Mouse (Mus musculus) lung, postnatal 25 days (tissue): ENCODE results near the gene Parp3.

ENCODE experiments used
- DNase-seq: peaks from one replicate; pipeline ENCODE4 v3.0.0; 2022; ENCODE audit warnings: low spot score

Parp3 gene

DNA sequence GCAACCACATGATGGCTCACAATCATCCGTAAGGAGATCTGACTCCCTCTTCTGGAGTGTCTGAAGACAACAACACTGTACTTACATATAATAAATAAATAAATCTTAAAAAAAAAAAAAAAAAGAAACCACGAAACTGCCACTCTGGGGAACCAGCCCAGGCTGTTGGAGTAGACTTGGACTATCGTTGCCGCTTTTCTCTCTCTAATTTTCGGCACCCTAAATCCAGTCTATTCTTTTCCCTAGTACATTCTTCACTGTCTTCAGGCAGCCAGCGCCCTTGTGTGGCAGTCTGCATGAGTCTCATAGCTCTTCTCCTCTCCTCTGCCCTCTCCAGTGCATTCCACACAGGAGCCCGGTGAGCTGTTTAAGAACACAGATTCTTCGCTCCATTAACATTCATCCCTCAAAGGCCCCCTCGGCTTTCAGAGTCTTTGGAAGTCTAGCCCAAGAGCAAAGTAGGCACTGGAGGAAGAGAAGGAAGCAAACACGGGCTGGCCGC is 48.0 kb downstream of the Parp3 start:
- DNase-seq: peak; percentile 19

DNA sequence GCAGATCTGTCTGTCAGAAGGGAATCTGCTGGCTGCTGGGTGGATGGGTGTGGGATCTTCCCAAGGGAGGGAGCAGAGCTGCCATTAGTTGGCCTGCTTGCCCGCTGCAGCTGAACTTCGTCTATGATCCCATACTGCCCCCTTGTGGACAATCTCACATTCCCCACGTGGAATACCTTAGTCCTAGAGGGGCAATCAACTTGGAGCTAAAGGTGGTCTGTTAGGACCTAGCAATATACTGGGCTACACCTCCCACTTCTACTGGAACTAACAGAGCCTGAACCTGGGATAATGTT is 54.9 kb downstream of the Parp3 start:
- peak; percentile 92 for DNase-seq

DNA sequence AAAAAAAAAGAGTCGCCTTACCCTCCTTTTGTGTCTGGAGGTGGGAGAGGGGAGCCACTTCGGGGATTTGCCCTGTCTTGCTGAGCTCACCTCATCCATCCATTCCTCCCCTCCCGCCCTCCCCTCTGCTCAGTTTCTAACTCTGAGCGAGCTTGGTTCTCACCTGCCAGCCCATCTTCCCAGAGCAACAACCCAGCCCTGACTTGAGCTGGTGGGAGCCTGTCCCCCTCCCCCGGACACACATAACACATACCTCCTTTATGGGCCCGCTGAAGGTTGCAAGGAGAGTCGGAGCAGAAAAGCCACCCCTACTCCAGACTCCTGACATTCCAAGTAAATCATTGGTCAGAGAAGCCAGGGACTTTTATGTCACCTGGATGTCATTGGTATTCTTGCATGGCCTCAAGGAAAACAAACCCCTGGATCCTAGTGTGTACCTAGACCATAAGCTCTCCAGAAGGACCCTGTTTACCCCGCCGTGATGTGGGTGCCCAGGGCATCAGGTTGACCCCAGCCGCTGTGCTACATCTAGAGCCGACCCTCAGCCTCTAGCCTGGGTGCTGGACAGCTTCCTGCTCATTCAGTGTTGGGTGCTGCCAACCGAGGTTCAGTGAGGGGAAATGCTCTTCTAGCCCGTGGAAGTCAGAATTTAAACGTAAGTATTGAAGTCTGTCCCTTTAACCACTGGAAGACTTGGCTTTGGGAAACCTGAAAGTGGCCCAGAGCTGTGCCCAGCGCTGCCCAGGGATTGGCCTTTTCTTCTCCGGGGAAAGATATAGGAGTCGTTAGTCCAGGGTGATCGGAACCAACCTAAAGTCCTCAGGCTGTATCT is 55.5 kb downstream of the Parp3 start:
- no peak for DNase-seq

DNA sequence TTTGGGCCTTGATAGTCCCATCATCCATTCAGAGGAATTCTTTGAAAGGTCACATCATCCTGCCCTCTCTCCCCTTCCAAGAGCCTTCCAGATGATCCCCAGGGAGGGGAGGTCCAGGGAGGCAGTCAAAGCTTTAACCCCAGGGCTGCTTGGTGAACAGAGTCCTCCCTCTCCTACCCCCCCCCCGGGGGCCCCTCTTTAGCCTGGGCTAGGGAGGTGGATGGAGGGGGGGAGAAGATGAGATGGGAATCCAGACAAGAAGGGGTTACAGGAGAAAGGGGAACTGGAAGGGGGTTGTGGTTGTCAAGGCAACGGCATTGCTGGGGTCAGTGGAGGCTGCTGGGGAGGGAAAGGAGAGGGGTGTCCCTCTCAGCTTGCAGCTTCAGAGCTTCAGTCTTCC is 56.1 kb downstream of the Parp3 start:
- DNase-seq: no peak
